Mouse (Mus musculus) CD4-positive, CD25-positive, alpha-beta regulatory T cell, adult 2 months (primary cell): ENCODE data around the gene Ctsa.
A peak's percentile ranks its signal among the peaks of the same experiment; 100 is the strongest.

Experiments used
- DNase-seq: peaks from one replicate; pipeline ENCODE4 v3.0.0-alpha.2; 2012; ENCODE audit warnings: low read depth, low spot score

Ctsa gene

GRCm38 (mm10) chr2:164832748-164833301, at the start of gene Ctsa:
Gene Ctsa (plus strand): TSS chr2:164832873.
- DNase-seq = peak; percentile 88

- peak; percentile 50 for DNase-seq
Measured at GRCm38 (mm10) chr2:164783926-164784581, 48.6 kb upstream of the Ctsa start.

- DNase-seq = no peak
Measured at GRCm38 (mm10) chr2:164784869-164785420, 47.7 kb upstream of the Ctsa start.

GRCm38 (mm10) chr2:164785481-164786387, 46.9 kb upstream of the Ctsa start, which contains the start of gene Snx21:
Gene Snx21 (plus strand): TSS chr2:164785823.
- DNase-seq = peak; percentile 77

GRCm38 (mm10) chr2:164786388-164786885, 46.2 kb upstream of the Ctsa start:
- peak; percentile 29 for DNase-seq

- no peak for DNase-seq
Measured at GRCm38 (mm10) chr2:164787032-164787431, 45.6 kb upstream of the Ctsa start.

- no peak for DNase-seq
Measured at GRCm38 (mm10) chr2:164787779-164788178, 44.9 kb upstream of the Ctsa start.

- DNase-seq = no peak
Measured at GRCm38 (mm10) chr2:164788411-164788810, 44.3 kb upstream of the Ctsa start.

GRCm38 (mm10) chr2:164790451-164790850, 42.2 kb upstream of the Ctsa start:
- DNase-seq = no peak

GRCm38 (mm10) chr2:164791841-164792261, 40.8 kb upstream of the Ctsa start:
- DNase-seq = no peak

GRCm38 (mm10) chr2:164792400-164793190, 40.1 kb upstream of the Ctsa start:
- DNase-seq = no peak

GRCm38 (mm10) chr2:164793236-164793635, 39.4 kb upstream of the Ctsa start:
- peak; percentile 74 for DNase-seq

GRCm38 (mm10) chr2:164793772-164794171, 38.9 kb upstream of the Ctsa start:
- DNase-seq = peak; percentile 48

- peak; percentile 87 for DNase-seq
Measured at GRCm38 (mm10) chr2:164794293-164794692, 38.4 kb upstream of the Ctsa start.

- no peak for DNase-seq
Measured at GRCm38 (mm10) chr2:164795868-164796267, 36.8 kb upstream of the Ctsa start.

GRCm38 (mm10) chr2:164798554-164798953, 34.1 kb upstream of the Ctsa start:
- DNase-seq = peak; percentile 59

GRCm38 (mm10) chr2:164800252-164801004, 32.2 kb upstream of the Ctsa start:
- no peak for DNase-seq

GRCm38 (mm10) chr2:164803201-164803920, 29.3 kb upstream of the Ctsa start:
- no peak for DNase-seq

- DNase-seq = no peak
Measured at GRCm38 (mm10) chr2:164803921-164804313, 28.8 kb upstream of the Ctsa start.
